Mouse (Mus musculus) activated CD4-positive, CD25-positive, alpha-beta regulatory T cell (primary cell): ENCODE results near the gene Rpap3. TPM values are rescaled to one million over a fixed set of nuclear protein-coding genes. Genes with fewer than 3 reads are reported as not detected.

Experiments used
- polyA plus RNA-seq, 2 experiments: library from polyadenylated mRNA; unstranded; fragments of 100-300 nt; shearing (Covaris generic); gene quantifications; one replicate each; pipeline ENCODE4 v1.2.1; 2017

Gene Rpap3
- 10 to 100 TPM; 27.2 to 60.1 TPM for polyA plus RNA-seq

DNA sequence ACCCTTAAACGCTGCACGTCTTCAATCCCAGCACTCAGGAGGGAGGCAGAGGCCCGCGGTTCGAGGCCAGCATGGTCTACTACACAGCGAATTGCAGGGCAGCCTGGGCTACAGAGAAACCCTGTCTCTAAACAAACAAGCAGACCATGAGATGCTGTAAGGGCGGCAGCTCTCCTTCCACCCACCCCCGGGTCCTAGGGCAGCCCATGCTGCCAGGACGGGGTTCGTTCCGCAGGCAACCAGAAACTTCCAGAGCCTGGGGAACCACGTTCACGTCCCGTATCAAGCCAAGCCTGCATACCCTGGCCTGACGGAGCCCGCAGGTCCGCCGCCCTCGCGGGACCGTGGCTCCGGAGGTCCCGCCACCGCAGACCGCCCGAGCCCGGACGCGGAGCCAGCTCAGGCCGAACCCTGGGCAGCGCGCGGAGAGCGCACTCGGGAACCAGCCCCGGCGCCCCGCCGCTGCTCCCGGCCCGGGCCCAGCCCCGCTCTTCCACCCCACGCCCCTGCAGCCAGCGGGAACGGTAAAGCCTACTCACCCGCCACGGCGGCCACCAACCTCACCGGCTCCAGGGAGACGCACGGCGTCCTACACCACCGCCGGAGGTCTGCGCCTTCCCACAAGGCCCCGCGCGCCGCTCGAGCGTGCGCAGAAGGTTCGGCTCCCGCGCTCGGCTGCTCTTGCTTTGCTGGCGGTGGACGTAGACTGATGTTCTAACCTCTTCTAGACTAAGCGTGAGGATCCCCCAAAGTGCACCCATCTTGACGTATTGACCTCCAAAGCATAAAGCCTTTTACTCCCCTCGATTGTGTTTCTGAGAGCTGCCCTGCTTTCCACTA is at the start of gene Rpap3:
Rpap3 (minus strand) TSS at position 615 of the 840 bp plus-strand sequence.

DNA sequence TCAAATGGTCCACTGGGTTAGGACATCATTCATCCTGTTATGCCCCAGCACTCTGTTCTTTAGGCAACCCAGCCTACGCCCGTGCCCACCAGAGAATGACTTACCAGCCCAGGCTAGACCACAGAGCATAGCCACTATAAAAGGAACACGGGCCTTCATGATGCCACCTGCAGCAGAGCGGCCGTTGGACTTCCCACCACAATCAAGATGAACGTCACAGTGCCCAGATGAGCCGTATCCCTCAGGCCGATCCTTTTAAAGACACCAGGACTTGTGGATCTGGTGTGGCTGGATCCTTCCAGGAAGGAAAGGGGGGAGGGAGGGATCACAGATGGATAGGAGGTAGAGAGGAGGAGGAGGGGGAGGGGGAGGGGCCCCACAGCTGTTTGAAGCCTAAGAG is 25.5 kb upstream of the Rpap3 start, which contains the start of gene Endou:
Endou (minus strand) TSS at position 229 of the 400 bp plus-strand sequence.

Other genes with a start within 250 kb of the Rpap3 start
- gene Endou, start 25.5 kb upstream of the Rpap3 start, polyA plus RNA-seq: under 1 TPM in 1 of 2 experiments, not detected in 1; 0.70 TPM
- 1 to 10 TPM in 1 of 2 experiments, under 1 TPM in 1; 0.52 to 3.1 TPM for gene Rapgef3, start 62.1 kb upstream of the Rpap3 start, polyA plus RNA-seq
- 10 to 100 TPM; 52.2 to 55.2 TPM for gene Slc48a1, start 72.7 kb upstream of the Rpap3 start, polyA plus RNA-seq
- 10 to 100 TPM; 67.9 to 93.6 TPM for gene Hdac7, start 138.7 kb upstream of the Rpap3 start, polyA plus RNA-seq
- gene Vdr, start 204.8 kb upstream of the Rpap3 start, polyA plus RNA-seq: 1 to 10 TPM; 1.1 to 9.0 TPM